Mouse (Mus musculus): ENCODE data around the gene Aplp1. TPM values are rescaled to one million over a fixed set of nuclear protein-coding genes. Genes with fewer than 3 reads are reported as not detected.

Gene Aplp1
- polyA plus RNA-seq, 2 experiments, result 2.9 to 3.5 TPM

DNA sequence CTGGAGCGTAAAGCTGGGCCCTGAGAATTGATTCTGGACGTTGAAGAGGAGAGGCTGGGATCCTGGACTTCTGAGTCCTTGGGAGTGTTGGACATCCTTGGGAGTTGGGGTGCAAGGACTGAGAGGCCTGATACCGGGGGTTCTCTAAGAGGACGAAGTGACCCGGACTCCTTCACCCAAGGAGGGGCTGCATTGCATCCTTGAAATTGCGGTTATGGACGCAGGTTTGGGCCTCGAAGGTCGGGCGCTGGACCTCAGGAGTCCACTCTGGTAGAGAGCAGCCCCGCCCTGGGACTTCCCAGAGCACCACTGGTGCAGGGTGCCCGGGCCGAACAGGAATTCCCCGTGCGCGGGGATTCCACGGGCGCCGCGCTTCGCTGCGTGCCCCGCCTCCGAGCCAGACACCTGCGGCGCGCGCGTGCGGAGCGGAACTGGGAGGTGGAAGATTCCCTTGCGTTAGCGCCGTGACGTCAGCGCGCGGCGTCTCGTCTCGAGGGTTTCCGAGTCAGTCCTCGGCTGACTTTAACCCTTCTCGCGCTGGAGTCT lies 23.4 kb downstream of the Aplp1 start:
- peak; percentile 48 for ATAC-seq (ENCODE audit: insufficient read depth)
- peak overlapping the region; percentile 37 for H3K9ac ChIP-seq (replicated peaks)
- TF ChIP-seq CTCF (IDR thresholded peaks at IDR 0.05; ENCODE audit: low read depth) (no peak), EP300 (IDR thresholded peaks at IDR 0.05; ENCODE audit: low read depth) (no peak)
- H3K4me1 ChIP-seq (replicated peaks; ENCODE audit: control insufficient read depth in 2 of 2, insufficient read depth in 2 of 2, low read length in 1 of 2), result peaks cover 0 to 17% of the 10 kb centered on the region in 2 experiments; a peak in 3 of 4 replicates
- H3K27ac ChIP-seq, result no peak overlapping the region
- H3K4me2 ChIP-seq (ENCODE audit: low read depth), result peak overlapping the region; percentile 81
- H3K9me3 ChIP-seq (ENCODE audit: control insufficient read depth, low read length), result no peaks in the 10 kb centered on the region
- peak overlapping the region; percentile 58 to 62 for H3K4me3 ChIP-seq (ENCODE audit: insufficient read depth in 1 of 2, low read depth in 2 of 2, low read length in 2 of 2)
- under 1% methylated on average over 45 of the region's 45 CpGs for WGBS (ENCODE audit: insufficient replicate concordance)
- peak; percentile 47 to 55 (median 47) for DNase-seq (ENCODE audit: low read depth in 3 of 3, low spot score in 3 of 3)
- no peaks in the 10 kb centered on the region for H3K36me3 ChIP-seq (replicated peaks; ENCODE audit: control insufficient read depth, insufficient read depth, low read depth)
- peaks cover 4% of the 10 kb centered on the region; the same call in 1 of the 2 replicates for H3K27me3 ChIP-seq (ENCODE audit: control insufficient read depth, insufficient read depth, low read length)

DNA sequence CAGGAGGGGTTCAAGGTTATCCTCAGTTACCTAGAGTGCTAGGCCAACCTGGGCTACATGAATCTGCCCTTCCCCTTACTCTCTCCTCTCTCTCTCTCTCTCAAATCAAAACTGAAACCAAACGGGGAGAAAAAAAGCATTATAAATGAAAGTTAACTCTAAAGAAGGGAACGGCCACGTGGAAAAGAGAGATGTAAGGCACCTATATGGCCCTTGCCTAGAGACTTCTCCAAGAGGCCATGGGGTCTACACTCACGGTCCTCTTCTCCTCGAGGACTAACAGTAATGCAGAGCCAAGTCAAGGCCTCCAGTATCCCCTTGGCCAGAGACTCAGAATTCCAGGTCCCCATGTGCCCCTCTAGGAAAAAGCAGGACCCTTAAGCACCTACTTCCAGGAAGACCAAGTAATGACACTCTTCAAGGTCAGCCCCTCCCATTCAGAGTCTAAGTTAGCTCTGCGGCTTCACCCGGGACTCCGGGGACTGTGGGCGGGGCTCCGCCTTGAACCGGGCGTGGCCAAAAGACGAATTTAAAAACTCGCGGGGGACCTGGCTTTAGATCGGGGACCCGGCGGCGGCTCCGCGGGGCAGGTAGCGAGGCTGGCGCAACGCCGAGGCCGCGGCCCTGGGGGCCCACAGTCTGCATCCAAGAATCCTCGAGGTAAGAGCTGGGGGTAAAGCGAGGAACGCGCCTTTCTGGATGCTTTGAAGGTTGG lies 24.0 kb downstream of the Aplp1 start, which contains the start of gene Nfkbid:
Gene Nfkbid (plus strand): TSS at position 558 of the 715 bp plus-strand sequence.
- DNase-seq (ENCODE audit: low read depth in 3 of 3, low spot score in 3 of 3) (peak in 2 of 3 experiments; percentile 44 to 45), ATAC-seq (ENCODE audit: insufficient read depth) (peak; percentile 50; the same call in 1 of the 2 replicates)
- peak within 1 kb of the TSS; percentile 81 for H3K4me2 ChIP-seq (ENCODE audit: low read depth)
- H3K9me3 ChIP-seq (ENCODE audit: control insufficient read depth, low read length), result no peaks in the 10 kb centered on the region
- H3K27ac ChIP-seq, result no peak within 1 kb of the TSS
- H3K36me3 ChIP-seq (replicated peaks; ENCODE audit: control insufficient read depth, insufficient read depth, low read depth), result no peaks in the 10 kb centered on the region
- 5% methylated on average over 31 of the region's 31 CpGs for WGBS (ENCODE audit: insufficient replicate concordance)
- H3K4me1 ChIP-seq (replicated peaks; ENCODE audit: control insufficient read depth in 2 of 2, insufficient read depth in 2 of 2, low read length in 1 of 2), result peaks cover 0 to 17% of the 10 kb centered on the region in 2 experiments; a peak in 3 of 4 replicates
- H3K4me3 ChIP-seq (ENCODE audit: insufficient read depth in 1 of 2, low read depth in 2 of 2, low read length in 2 of 2), result peak within 1 kb of the TSS; percentile 58 to 62
- TF ChIP-seq CTCF (IDR thresholded peaks at IDR 0.05; ENCODE audit: low read depth), result no peak
- TF ChIP-seq EP300 (IDR thresholded peaks at IDR 0.05; ENCODE audit: low read depth), result no peak
- H3K27me3 ChIP-seq (ENCODE audit: control insufficient read depth, insufficient read depth, low read length), result peaks cover 4% of the 10 kb centered on the region; the same call in 1 of the 2 replicates
- peak within 1 kb of the TSS; percentile 37 for H3K9ac ChIP-seq (replicated peaks)

DNA sequence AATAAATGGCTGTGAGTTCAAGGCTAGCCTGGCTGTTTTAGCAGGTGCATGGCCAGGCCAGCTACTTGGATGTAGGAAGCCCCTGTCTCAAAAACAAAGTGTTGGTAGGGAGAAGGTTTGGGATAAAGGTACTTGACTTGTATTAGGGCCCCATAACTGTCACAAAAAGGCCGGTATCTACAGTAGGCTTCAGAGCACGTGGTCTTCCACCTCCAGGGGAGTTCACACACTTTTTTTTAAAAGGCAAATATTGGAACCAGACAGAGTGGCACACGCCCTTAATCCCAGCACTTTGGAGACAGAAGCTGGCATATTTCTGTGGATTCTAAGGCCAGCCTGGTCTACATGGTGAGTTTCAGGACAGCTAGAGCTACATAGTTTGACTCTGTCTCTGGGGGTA lies 24.7 kb downstream of the Aplp1 start:
- ATAC-seq (ENCODE audit: insufficient read depth) (no peak), DNase-seq (ENCODE audit: low read depth in 3 of 3, low spot score in 3 of 3) (no peak)
- H3K9ac ChIP-seq (replicated peaks), result no peak overlapping the region
- no peaks in the 10 kb centered on the region for H3K9me3 ChIP-seq (ENCODE audit: control insufficient read depth, low read length)
- peak overlapping the region; percentile 81 for H3K4me2 ChIP-seq (ENCODE audit: low read depth)
- 39% methylated on average over 3 of the region's 3 CpGs for WGBS (ENCODE audit: insufficient replicate concordance)
- peaks cover 0 to 17% of the 10 kb centered on the region in 2 experiments; a peak in 3 of 4 replicates for H3K4me1 ChIP-seq (replicated peaks; ENCODE audit: control insufficient read depth in 2 of 2, insufficient read depth in 2 of 2, low read length in 1 of 2)
- no peak for TF ChIP-seq EP300 (IDR thresholded peaks at IDR 0.05; ENCODE audit: low read depth)
- TF ChIP-seq CTCF (IDR thresholded peaks at IDR 0.05; ENCODE audit: low read depth), result no peak
- H3K27ac ChIP-seq, result no peak overlapping the region
- H3K4me3 ChIP-seq (ENCODE audit: insufficient read depth in 1 of 2, low read depth in 2 of 2, low read length in 2 of 2), result no peak overlapping the region; a peak in 1 of 4 replicates
- no peaks in the 10 kb centered on the region for H3K36me3 ChIP-seq (replicated peaks; ENCODE audit: control insufficient read depth, insufficient read depth, low read depth)
- H3K27me3 ChIP-seq (ENCODE audit: control insufficient read depth, insufficient read depth, low read length), result peaks cover 4% of the 10 kb centered on the region; the same call in 1 of the 2 replicates

DNA sequence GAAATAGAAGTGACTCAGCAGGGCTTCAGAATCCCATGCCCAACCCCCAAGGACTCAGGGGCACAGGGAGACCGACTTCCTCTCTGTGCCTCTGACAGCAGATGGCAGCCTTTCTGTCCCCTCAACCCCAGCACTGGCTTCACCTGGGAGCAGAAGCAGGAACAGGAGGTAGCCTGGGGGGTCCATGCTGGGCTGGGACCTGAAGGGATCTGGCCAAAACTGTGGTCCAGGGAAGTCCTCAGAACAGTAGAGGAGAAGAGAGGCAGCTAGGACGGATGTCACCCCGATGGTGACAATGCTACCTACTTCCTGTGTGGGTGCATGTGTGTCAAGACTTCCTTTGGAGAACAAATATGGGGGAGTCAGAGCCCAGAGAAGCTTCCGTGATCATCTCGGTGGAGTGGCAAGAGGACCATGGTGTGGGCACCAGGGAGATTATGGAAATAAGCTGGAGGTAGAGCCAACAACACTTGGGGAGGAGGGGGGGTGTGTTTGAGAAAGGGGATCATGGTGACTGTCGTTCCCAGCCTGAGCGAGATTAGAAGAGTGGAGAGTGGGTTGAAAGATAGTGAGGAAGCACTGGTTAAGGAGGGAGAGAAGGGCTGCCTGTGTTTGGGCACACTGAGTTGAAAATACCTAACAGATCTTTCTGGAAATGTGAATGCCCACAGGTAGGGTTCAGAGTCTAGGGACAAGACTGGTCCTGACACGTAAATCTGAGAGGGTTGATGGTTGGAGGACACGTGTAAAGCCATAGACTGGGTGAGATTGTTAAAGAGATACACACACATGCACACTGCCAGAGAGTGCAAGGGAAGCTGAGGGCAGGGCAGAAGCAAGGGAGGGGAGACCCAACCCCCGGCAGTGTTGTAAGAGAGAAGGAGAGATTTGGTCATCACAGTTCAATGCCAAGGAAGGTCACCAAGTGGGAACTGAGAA lies 25.5 kb downstream of the Aplp1 start, which contains the start of gene Hcst:
Gene Hcst (minus strand): TSS at position 294 of the 939 bp plus-strand sequence.
- Histone ChIP-seq H3K4me3 (ENCODE audit: insufficient read depth in 1 of 2, low read depth in 2 of 2, low read length in 2 of 2) (peak within 1 kb of the TSS in 1 of 2 experiments; percentile 35; a peak in 2 of 4 replicates), H3K36me3 (replicated peaks; ENCODE audit: control insufficient read depth, insufficient read depth, low read depth) (no peaks in the 10 kb centered on the region), H3K27me3 (ENCODE audit: control insufficient read depth, insufficient read depth, low read length) (peaks cover 4% of the 10 kb centered on the region; the same call in 1 of the 2 replicates), H3K4me2 (ENCODE audit: low read depth) (peak within 1 kb of the TSS; percentile 22), H3K9me3 (ENCODE audit: control insufficient read depth, low read length) (no peaks in the 10 kb centered on the region), H3K9ac (replicated peaks) (no peak within 1 kb of the TSS), H3K27ac (peak within 1 kb of the TSS; percentile 3; the same call in 1 of the 2 replicates), H3K4me1 (replicated peaks; ENCODE audit: control insufficient read depth in 2 of 2, insufficient read depth in 2 of 2, low read length in 1 of 2) (peaks cover 0 to 17% of the 10 kb centered on the region in 2 experiments; a peak in 3 of 4 replicates)
- TF ChIP-seq EP300 (IDR thresholded peaks at IDR 0.05; ENCODE audit: low read depth) (no peak), CTCF (IDR thresholded peaks at IDR 0.05; ENCODE audit: low read depth) (peak; percentile 31; the same call in 1 of the 2 replicates)
- no peak for DNase-seq (ENCODE audit: low read depth in 3 of 3, low spot score in 3 of 3)
- WGBS (ENCODE audit: insufficient replicate concordance), result 8% methylated on average over 10 of the region's 10 CpGs
- ATAC-seq (ENCODE audit: insufficient read depth), result peak; percentile 36; the same call in 1 of the 2 replicates
